Mouse (Mus musculus) midbrain, embryonic 10.5 days (tissue): ENCODE measurements around the gene Ak4. TPM values are rescaled to one million over a fixed set of nuclear protein-coding genes. Genes with fewer than 3 reads are reported as not detected.
A peak's percentile ranks its signal among the peaks of the same experiment; 100 is the strongest.
"Not testable (repeated sequence)": the region's sequence is repeated elsewhere in the genome, so short reads cannot be mapped to it uniquely, and the experiment has no call there.

ENCODE experiments used
- DNase-seq: peaks from one replicate; pipeline ENCODE4 v3.0.0-alpha.2; 2017; ENCODE audit warnings: low spot score
- H3K27ac ChIP-seq: fragments of 300-500 bp; sonication (generic); replicated peaks from 2 replicates; pipeline ENCODE4 v1.5.1; 2016; ENCODE audit warnings: mild to moderate bottlenecking
- H3K27me3 ChIP-seq: fragments of 300-500 bp; sonication (generic); 2 replicates; pipeline ENCODE4 v1.6.1; 2016; ENCODE audit warnings: low read depth, mild to moderate bottlenecking; ENCODE audit not compliant: poor library complexity, severe bottlenecking
- H3K36me3 ChIP-seq: fragments of 300-500 bp; sonication (generic); 2 replicates; pipeline ENCODE4 v1.6.1; 2016; ENCODE audit warnings: mild to moderate bottlenecking, moderate library complexity
- H3K4me1 ChIP-seq: fragments of 300-500 bp; sonication (generic); 2 replicates; pipeline ENCODE4 v1.6.1; 2016
- H3K4me3 ChIP-seq: fragments of 300-500 bp; sonication (generic); 2 replicates; pipeline ENCODE4 v1.5.1; 2016; ENCODE audit warnings: mild to moderate bottlenecking, moderate library complexity
- H3K9me3 ChIP-seq: fragments of 300-500 bp; sonication (generic); replicated peaks from 2 replicates; pipeline ENCODE4 v1.6.1; 2016; ENCODE audit warnings: mild to moderate bottlenecking
- WGBS: fragments of 180-500 bp; shearing (Covaris S2); methylation state at CpG from one replicate; pipeline ENCODE4 v1.1.7; 2016; 5-methylcytosine and 5-hydroxymethylcytosine counted together
- polyA plus RNA-seq: library from polyadenylated mRNA; unstranded; fragments of >200 nt; fragmentation: Nextera tagmentation; extraction: Ambion mirVana; gene quantifications from 2 replicates; pipeline ENCODE4 v1.2.1, GENCODE M21; 2016

Ak4 gene
- polyA plus RNA-seq = 35.7 and 47.8 TPM in 2 replicates

GRCm38 (mm10) chr4:101419151-101419910 is at the start of gene Ak4:
TSS of gene Ak4 (plus strand) at chr4:101419277.
- Histone ChIP-seq H3K27ac (peak within 1 kb of the TSS; percentile 96), H3K27me3 (no peaks in the 10 kb centered on the region), H3K36me3 (peaks cover 19% of the 10 kb centered on the region), H3K4me3 (peak within 1 kb of the TSS; percentile 90), H3K4me1 (peaks cover 25% of the 10 kb centered on the region), H3K9me3 (no peaks in the 10 kb centered on the region)
- peak; percentile 78 for DNase-seq
- under 1% methylated on average over 72 of the region's 74 CpGs for WGBS

- 61% methylated on average over 4 of the region's 4 CpGs for WGBS
- Histone ChIP-seq H3K9me3 (no peaks in the 10 kb centered on the region), H3K36me3 (no peaks in the 10 kb centered on the region), H3K27me3 (no peaks in the 10 kb centered on the region), H3K4me1 (peaks cover 3% of the 10 kb centered on the region; the same call in 1 of the 2 replicates), H3K4me3 (no peak overlapping the region), H3K27ac (no peak overlapping the region)
- DNase-seq = no peak
Measured at GRCm38 (mm10) chr4:101369738-101370275, 49.3 kb upstream of the Ak4 start.

- H3K4me1 ChIP-seq = no peaks in the 10 kb centered on the region; the same call in 1 of the 2 replicates
- 75% methylated on average over 2 of the region's 2 CpGs for WGBS
- no peak overlapping the region for H3K4me3 ChIP-seq
- no peaks in the 10 kb centered on the region for H3K36me3 ChIP-seq
- DNase-seq = no peak
- H3K9me3 ChIP-seq = no peaks in the 10 kb centered on the region
- no peak overlapping the region for H3K27ac ChIP-seq
- no peaks in the 10 kb centered on the region for H3K27me3 ChIP-seq
Measured at GRCm38 (mm10) chr4:101372283-101372682, 46.8 kb upstream of the Ak4 start.

- WGBS = 92% methylated on average over 6 of the region's 6 CpGs
- Histone ChIP-seq H3K27me3 (no peaks in the 10 kb centered on the region), H3K36me3 (no peaks in the 10 kb centered on the region), H3K9me3 (no peaks in the 10 kb centered on the region), H3K4me3 (no peak overlapping the region), H3K4me1 (no peaks in the 10 kb centered on the region; the same call in 1 of the 2 replicates), H3K27ac (no peak overlapping the region)
- DNase-seq = no peak
Measured at GRCm38 (mm10) chr4:101372751-101373150, 46.3 kb upstream of the Ak4 start.

- H3K36me3 ChIP-seq = no peaks in the 10 kb centered on the region
- 75% methylated on average over 8 of the region's 8 CpGs for WGBS
- DNase-seq = no peak
Measured at GRCm38 (mm10) chr4:101374104-101374503, 45.0 kb upstream of the Ak4 start.

GRCm38 (mm10) chr4:101376835-101377234 is 42.2 kb upstream of the Ak4 start:
- no peaks in the 10 kb centered on the region for H3K36me3 ChIP-seq
- 85% methylated on average over 4 of the region's 4 CpGs for WGBS
- H3K27ac ChIP-seq = no peak overlapping the region
- H3K4me3 ChIP-seq = no peak overlapping the region
- H3K4me1 ChIP-seq = no peaks in the 10 kb centered on the region; the same call in 1 of the 2 replicates
- H3K27me3 ChIP-seq = no peaks in the 10 kb centered on the region
- DNase-seq = no peak
- H3K9me3 ChIP-seq = no peaks in the 10 kb centered on the region

More at GRCm38 (mm10) chr4:101374104-101374503, 45.0 kb upstream of the Ak4 start:
- Histone ChIP-seq H3K27ac (no peak overlapping the region), H3K27me3 (no peaks in the 10 kb centered on the region), H3K4me3 (no peak overlapping the region), H3K9me3 (no peaks in the 10 kb centered on the region), H3K4me1 (no peaks in the 10 kb centered on the region; the same call in 1 of the 2 replicates)

GRCm38 (mm10) chr4:101378241-101378640 is 40.8 kb upstream of the Ak4 start:
- H3K4me1 ChIP-seq = no peaks in the 10 kb centered on the region; the same call in 1 of the 2 replicates
- no peaks in the 10 kb centered on the region for H3K27me3 ChIP-seq
- no peak overlapping the region for H3K27ac ChIP-seq
- H3K4me3 ChIP-seq = no peak overlapping the region
- no peaks in the 10 kb centered on the region for H3K9me3 ChIP-seq
- WGBS = 81% methylated on average over 4 of the region's 4 CpGs
- H3K36me3 ChIP-seq = no peaks in the 10 kb centered on the region
- no peak for DNase-seq

GRCm38 (mm10) chr4:101378778-101379177 is 40.3 kb upstream of the Ak4 start:
- no peaks in the 10 kb centered on the region for H3K27me3 ChIP-seq
- no peaks in the 10 kb centered on the region; the same call in 1 of the 2 replicates for H3K4me1 ChIP-seq
- no peaks in the 10 kb centered on the region for H3K36me3 ChIP-seq
- no peak for DNase-seq
- H3K4me3 ChIP-seq = no peak overlapping the region
- H3K9me3 ChIP-seq = no peaks in the 10 kb centered on the region
- 88% methylated on average over 4 of the region's 4 CpGs for WGBS
- no peak overlapping the region for H3K27ac ChIP-seq

GRCm38 (mm10) chr4:101385002-101385401 is 34.1 kb upstream of the Ak4 start:
- H3K36me3 ChIP-seq = no peaks in the 10 kb centered on the region
- H3K4me3 ChIP-seq = no peak overlapping the region
- 59% methylated on average over 2 of the region's 2 CpGs for WGBS
- no peaks in the 10 kb centered on the region for H3K27me3 ChIP-seq
- H3K9me3 ChIP-seq = no peaks in the 10 kb centered on the region
- no peak overlapping the region for H3K27ac ChIP-seq
- no peak for DNase-seq
- no peaks in the 10 kb centered on the region for H3K4me1 ChIP-seq

GRCm38 (mm10) chr4:101388246-101388645 is 30.8 kb upstream of the Ak4 start:
- Histone ChIP-seq H3K36me3 (no peaks in the 10 kb centered on the region), H3K4me3 (no peak overlapping the region), H3K9me3 (no peaks in the 10 kb centered on the region), H3K27ac (no peak overlapping the region), H3K4me1 (no peaks in the 10 kb centered on the region), H3K27me3 (no peaks in the 10 kb centered on the region)
- DNase-seq = no peak
- WGBS = 91% methylated on average over 8 of the region's 8 CpGs

GRCm38 (mm10) chr4:101388656-101389055 is 30.4 kb upstream of the Ak4 start:
- WGBS = 85% methylated on average over 6 of the region's 6 CpGs

GRCm38 (mm10) chr4:101392229-101392628 is 26.8 kb upstream of the Ak4 start:
- no peaks in the 10 kb centered on the region for H3K36me3 ChIP-seq
- WGBS = 49% methylated on average over 2 of the region's 2 CpGs
- no peaks in the 10 kb centered on the region for H3K4me1 ChIP-seq
- H3K9me3 ChIP-seq = no peaks in the 10 kb centered on the region
- no peaks in the 10 kb centered on the region for H3K27me3 ChIP-seq
- no peak overlapping the region for H3K4me3 ChIP-seq
- H3K27ac ChIP-seq = no peak overlapping the region
- DNase-seq = no peak

More at GRCm38 (mm10) chr4:101388656-101389055, 30.4 kb upstream of the Ak4 start:
- not testable (repeated sequence) for H3K36me3 ChIP-seq, H3K27ac ChIP-seq, H3K4me3 ChIP-seq, DNase-seq, H3K4me1 ChIP-seq, H3K9me3 ChIP-seq, H3K27me3 ChIP-seq

- H3K4me3 ChIP-seq = no peak overlapping the region
- H3K36me3 ChIP-seq = no peaks in the 10 kb centered on the region
- DNase-seq = no peak
- WGBS = 84% methylated on average over 5 of the region's 5 CpGs
- H3K9me3 ChIP-seq = no peaks in the 10 kb centered on the region
- no peak overlapping the region for H3K27ac ChIP-seq
- H3K27me3 ChIP-seq = no peaks in the 10 kb centered on the region
- H3K4me1 ChIP-seq = no peaks in the 10 kb centered on the region
Measured at GRCm38 (mm10) chr4:101393292-101393711, 25.8 kb upstream of the Ak4 start.
